Mouse (Mus musculus): ENCODE measurements at regions not wholly inside any gene's neighbourhood (a gene's known extent, or its start where the extent isn't known, plus 50 kb on each side); places are given as distances from the start of the nearest gene placed in this dataset.

DNA sequence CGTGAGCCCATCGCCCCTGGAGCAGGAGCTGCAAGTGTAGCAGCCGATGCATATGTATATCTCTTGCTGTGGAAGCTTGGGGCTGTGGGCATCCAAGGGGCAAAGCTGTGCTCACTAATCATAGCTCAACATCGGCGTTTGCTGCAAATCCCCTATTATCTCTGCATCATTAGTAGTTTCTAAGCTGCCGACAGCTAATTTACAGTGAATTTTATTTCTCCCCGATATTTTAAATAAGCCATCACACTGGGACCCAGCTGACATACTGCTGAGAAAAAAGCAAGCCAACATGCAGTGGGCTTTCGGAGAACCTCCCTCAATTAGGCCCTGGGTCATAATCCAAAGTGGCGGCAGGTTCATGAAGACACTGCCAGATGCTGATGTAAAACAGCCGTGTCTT lies 313.3 kb upstream of the Eef2kmt start:
- 84% methylated on average over 10 of the region's 10 CpGs for WGBS
- Histone ChIP-seq H3K36me3 (replicated peaks) (no peaks in the 10 kb centered on the region), H3K9me3 (no peaks in the 10 kb centered on the region)

DNA sequence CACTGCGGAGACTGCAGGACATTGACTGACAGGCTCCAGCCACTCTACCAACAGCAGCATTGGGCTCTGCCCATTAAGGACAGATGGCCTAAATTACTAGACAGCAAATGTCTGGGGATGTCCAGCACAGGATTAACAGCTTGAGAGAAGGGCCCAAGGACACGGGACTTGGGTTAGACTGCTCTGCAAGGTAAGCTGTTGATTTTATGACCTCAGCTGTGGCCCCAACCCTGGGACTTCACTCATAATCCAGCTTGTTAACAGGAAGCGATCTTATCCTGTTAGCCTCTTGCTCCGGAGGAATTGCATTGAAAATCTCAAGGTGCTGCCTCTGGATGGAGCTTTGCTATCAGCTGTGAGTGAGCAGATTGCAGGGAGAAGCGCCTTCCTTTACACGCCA lies 293.2 kb upstream of the Eef2kmt start:
- WGBS = 67% methylated on average over 6 of the region's 6 CpGs
- no peak overlapping the region for H3K27ac ChIP-seq
- no peak for DNase-seq (ENCODE audit: extremely low spot score, low spot score)

More for the DNA sequence above, 313.3 kb upstream of the Eef2kmt start:
- H3K27me3 ChIP-seq (ENCODE audit: poor library complexity, severe bottlenecking) = no peaks in the 10 kb centered on the region; the same call in 1 of the 2 replicates
- H3K27ac ChIP-seq = no peak overlapping the region
- no peak for DNase-seq (ENCODE audit: extremely low spot score, low spot score)
- no peak overlapping the region for H3K4me3 ChIP-seq
- peaks cover 26% of the 10 kb centered on the region for H3K4me1 ChIP-seq

DNA sequence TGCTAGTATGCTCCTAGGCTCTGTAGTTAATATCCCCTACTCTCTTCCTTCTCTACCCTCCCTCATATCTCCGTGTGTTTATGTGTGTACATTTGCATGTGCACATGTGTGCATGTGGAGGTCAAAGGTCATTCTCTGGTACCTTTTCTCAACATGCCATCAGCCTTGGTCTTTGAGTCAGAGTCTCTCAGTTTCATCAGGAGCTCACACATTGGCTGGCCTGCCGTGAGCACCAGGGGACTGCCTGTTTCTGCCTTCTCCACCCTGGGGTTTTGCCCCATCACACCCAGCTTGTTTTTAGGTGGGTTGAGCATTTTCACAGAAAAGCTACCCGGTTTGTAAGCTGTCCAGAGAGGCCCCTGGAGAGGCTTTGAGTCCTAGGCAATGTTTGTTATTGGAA lies 292.8 kb upstream of the Eef2kmt start:
- Histone ChIP-seq H3K4me3 (no peak overlapping the region), H3K36me3 (replicated peaks) (no peaks in the 10 kb centered on the region), H3K27ac (no peak overlapping the region), H3K9me3 (no peaks in the 10 kb centered on the region), H3K27me3 (ENCODE audit: poor library complexity, severe bottlenecking) (no peaks in the 10 kb centered on the region), H3K4me1 (peaks cover 12% of the 10 kb centered on the region)
- WGBS = 80% methylated on average over 3 of the region's 3 CpGs
- no peak for DNase-seq (ENCODE audit: extremely low spot score, low spot score)

More for the DNA sequence above, 293.2 kb upstream of the Eef2kmt start:
- no peaks in the 10 kb centered on the region for H3K9me3 ChIP-seq
- no peaks in the 10 kb centered on the region for H3K27me3 ChIP-seq (ENCODE audit: poor library complexity, severe bottlenecking)
- H3K4me3 ChIP-seq = no peak overlapping the region
- peaks cover 12% of the 10 kb centered on the region for H3K4me1 ChIP-seq
- no peaks in the 10 kb centered on the region for H3K36me3 ChIP-seq (replicated peaks)

DNA sequence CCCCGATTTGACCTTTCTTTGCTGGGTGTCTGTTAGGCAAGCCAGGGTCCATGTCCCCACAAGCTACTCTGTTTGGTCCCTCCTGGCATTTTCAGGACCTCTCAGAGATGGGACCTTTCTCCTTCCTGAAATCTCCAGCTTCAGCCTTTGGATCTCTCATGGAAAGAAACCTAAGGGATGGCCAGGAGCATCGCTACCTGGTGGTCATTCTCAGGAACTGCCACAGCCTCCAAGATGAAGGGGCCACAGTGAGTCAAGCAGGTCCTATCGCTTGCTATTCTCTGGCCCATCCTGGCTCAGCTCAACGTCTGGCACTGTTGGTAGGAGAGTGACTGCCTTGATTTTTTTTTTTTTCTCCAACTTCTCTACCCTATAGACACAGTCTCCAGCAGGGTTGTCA lies 291.0 kb upstream of the Eef2kmt start:
- 44% methylated on average over 4 of the region's 4 CpGs for WGBS
- Histone ChIP-seq H3K9me3 (no peaks in the 10 kb centered on the region), H3K4me3 (no peak overlapping the region), H3K36me3 (replicated peaks) (no peaks in the 10 kb centered on the region), H3K27me3 (ENCODE audit: poor library complexity, severe bottlenecking) (no peaks in the 10 kb centered on the region), H3K4me1 (peaks cover 12% of the 10 kb centered on the region), H3K27ac (no peak overlapping the region)
- DNase-seq (ENCODE audit: extremely low spot score, low spot score) = no peak

DNA sequence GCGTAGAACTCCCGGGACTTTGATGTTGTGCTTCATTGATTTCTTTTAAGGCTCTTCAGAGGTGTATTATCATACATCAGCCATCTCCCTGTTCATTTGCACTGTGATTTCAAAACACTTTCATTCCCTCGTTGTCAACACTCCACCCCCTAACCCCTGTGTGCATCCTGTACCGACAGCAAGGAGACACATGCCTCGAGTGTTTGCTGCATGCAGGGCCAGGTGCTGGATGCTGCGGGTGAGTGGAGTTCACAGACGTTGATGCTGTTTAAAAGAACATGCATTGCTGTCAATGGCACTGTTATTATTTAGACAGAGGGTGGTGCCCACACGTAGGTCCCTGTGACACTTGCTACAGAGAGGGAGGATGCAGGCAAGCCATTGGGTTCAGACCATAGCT lies 290.0 kb upstream of the Eef2kmt start:
- Histone ChIP-seq H3K36me3 (replicated peaks) (no peaks in the 10 kb centered on the region), H3K4me3 (no peak overlapping the region), H3K9me3 (no peaks in the 10 kb centered on the region), H3K4me1 (peaks cover 12% of the 10 kb centered on the region), H3K27ac (no peak overlapping the region), H3K27me3 (ENCODE audit: poor library complexity, severe bottlenecking) (no peaks in the 10 kb centered on the region)
- no peak for DNase-seq (ENCODE audit: extremely low spot score, low spot score)
- WGBS = 71% methylated on average over 8 of the region's 8 CpGs

DNA sequence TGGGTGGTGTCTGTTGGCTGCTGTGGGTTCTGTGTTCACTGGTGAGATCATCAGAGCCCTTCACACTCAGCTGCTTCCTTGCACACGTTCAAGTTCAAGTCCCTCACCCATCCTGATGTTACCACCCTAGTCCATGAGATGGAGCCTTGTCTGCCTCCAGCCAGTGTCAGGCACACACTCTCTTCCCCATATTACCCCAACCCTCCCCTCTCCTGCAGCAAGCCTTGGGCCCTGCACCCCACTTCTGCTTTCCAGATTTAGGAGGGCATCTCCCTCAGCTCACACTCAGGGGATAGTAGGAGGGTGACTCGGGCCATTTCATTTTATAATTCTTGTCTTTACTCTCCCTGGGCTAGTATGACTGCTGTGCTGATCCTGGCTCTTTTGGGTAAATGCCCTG lies 288.7 kb upstream of the Eef2kmt start:
- H3K9me3 ChIP-seq = no peaks in the 10 kb centered on the region
- WGBS = 79% methylated on average over 2 of the region's 2 CpGs
- DNase-seq (ENCODE audit: extremely low spot score, low spot score) = no peak
- no peaks in the 10 kb centered on the region for H3K36me3 ChIP-seq (replicated peaks)
- H3K27ac ChIP-seq = no peak overlapping the region
- no peak overlapping the region for H3K4me3 ChIP-seq
- H3K27me3 ChIP-seq (ENCODE audit: poor library complexity, severe bottlenecking) = no peaks in the 10 kb centered on the region
- peaks cover 12% of the 10 kb centered on the region for H3K4me1 ChIP-seq

DNA sequence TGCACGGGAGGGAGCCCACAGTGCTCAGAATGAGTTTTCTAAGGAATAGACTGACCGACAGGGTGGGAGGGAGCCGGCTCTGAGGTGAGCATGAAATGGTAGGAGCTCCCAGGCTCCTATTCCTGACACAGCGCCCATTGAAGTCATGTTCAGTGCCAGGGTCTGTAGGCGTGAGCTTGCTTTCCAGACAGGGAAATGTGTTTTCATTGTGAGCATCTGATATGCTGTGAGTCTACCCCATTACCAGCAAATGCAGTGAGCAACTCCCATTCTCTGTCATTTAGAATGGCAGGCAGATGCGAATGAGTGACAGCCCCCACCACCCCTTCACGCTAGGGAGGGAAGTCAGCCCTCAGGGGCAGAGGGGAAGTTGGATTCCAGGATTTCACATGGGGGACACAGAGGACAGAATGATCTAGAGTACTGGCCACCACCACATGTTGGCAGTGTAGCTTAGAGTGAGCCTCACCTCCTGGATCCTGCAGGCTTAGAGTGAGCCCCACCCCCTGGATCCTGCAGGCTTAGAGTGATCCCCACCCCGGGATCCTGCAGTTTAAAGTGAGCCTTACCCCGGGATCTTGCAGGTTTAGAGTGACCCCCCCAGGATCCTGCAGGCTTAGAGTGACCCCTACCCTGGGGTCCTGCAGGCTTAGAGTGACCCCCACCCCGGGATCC lies 283.2 kb upstream of the Eef2kmt start:
- 58% methylated on average over 10 of the region's 10 CpGs for WGBS
- H3K27ac ChIP-seq = no peak overlapping the region
- H3K9me3 ChIP-seq = no peaks in the 10 kb centered on the region
- peaks cover 26% of the 10 kb centered on the region for H3K27me3 ChIP-seq (ENCODE audit: poor library complexity, severe bottlenecking)
- DNase-seq (ENCODE audit: extremely low spot score, low spot score) = no peak
- H3K4me3 ChIP-seq = no peak overlapping the region
- H3K4me1 ChIP-seq = peaks cover 25% of the 10 kb centered on the region
- no peaks in the 10 kb centered on the region for H3K36me3 ChIP-seq (replicated peaks)

DNA sequence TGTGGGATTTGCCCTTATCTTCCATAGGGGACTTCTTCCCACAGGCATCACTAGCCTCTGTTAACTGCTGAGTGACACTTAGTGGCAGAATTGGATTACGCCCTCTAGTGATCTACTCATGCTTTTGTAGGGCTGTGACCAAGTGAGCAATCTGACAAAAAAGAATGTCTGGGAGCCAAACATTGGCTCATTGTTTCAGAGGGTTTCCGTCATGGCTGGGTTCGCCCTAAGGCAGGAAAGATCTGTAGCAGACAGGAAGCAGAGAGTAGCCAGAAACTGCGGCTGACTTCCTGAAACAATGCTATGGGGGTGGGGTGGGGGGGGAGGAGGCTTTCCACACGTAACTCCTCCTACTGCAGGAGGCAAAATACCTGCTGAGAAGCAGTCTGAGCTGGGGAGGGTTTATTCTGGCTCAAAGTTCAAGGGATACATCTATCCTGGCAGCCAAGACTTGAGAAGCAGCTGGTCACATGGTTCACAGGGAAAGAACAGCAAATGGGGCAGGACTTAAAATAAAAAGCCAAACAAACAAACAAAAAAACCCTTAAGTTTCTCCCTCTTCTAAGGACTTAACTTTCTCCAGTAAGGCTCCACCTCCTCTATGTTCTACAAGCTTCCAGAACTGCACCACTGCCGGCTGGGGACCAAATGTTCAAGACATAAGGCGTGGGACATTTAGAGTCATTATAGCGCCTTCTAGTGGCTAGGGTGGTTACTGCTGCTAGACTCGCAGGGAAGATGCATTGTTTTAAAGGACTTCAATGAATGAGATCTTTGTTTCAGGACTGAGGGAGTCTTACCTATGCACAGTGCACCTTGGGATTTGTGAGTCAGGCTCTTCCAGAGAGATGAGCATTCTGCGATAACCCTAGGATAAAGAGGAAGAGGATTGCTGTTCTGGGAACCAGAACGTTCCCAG lies 281.8 kb upstream of the Eef2kmt start:
- Histone ChIP-seq H3K4me3 (no peak overlapping the region), H3K27me3 (ENCODE audit: poor library complexity, severe bottlenecking) (peaks cover 26% of the 10 kb centered on the region), H3K9me3 (no peaks in the 10 kb centered on the region), H3K4me1 (peaks cover 25% of the 10 kb centered on the region), H3K27ac (no peak overlapping the region), H3K36me3 (replicated peaks) (no peaks in the 10 kb centered on the region)
- WGBS = 43% methylated on average over 11 of the region's 11 CpGs
- DNase-seq (ENCODE audit: extremely low spot score, low spot score) = peak; percentile 27

DNA sequence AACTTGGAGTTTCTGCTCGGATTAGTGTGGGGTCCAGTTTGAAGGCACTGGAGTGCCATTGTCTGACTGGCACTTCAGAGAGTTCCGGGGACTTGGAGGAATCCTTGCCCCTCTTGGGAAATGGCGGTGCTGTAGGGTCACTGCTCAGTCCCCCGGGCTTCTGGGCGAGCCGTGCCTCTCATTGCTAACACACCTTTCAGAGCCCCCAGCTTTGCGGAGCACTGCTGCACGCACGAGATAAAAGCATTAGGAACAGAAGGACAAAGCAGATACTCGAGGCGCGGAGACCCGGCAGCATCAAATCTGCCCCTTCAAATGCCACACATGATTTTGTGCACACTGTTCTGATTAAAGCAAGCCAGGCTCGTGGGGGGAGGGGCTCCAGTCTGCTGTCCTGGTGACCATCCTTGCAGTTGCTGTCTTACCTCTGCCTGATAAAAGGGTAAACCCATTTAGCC lies 280.8 kb upstream of the Eef2kmt start:
- WGBS = 21% methylated on average over 14 of the region's 14 CpGs
- Histone ChIP-seq H3K9me3 (no peaks in the 10 kb centered on the region), H3K4me3 (peak overlapping the region; percentile 27; the same call in 1 of the 2 replicates), H3K4me1 (peaks cover 25% of the 10 kb centered on the region), H3K27ac (peak overlapping the region; percentile 63), H3K27me3 (ENCODE audit: poor library complexity, severe bottlenecking) (peaks cover 26% of the 10 kb centered on the region), H3K36me3 (replicated peaks) (no peaks in the 10 kb centered on the region)
- DNase-seq (ENCODE audit: extremely low spot score, low spot score) = no peak

DNA sequence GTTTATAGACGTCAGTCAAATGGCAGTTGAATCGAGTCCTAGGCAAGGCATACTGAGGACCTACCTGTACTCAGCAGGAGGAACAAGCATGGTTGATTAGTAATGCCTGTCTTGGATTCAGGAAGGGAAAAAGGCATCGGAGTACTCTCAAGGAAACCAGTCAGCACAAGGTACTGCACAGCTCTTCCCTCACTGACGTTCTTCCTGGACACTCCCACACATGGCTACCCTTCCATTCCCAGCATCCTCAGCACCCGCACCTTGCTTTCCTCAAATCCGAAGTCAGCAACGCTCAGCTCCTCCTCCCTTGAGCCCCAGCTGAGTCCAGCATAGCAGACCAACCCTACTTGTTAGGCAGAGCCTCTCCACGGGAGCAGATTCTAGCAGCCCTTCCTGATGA lies 279.6 kb upstream of the Eef2kmt start:
- no peaks in the 10 kb centered on the region for H3K36me3 ChIP-seq (replicated peaks)
- H3K27me3 ChIP-seq (ENCODE audit: poor library complexity, severe bottlenecking) = peaks cover 26% of the 10 kb centered on the region
- no peaks in the 10 kb centered on the region for H3K9me3 ChIP-seq
- 59% methylated on average over 8 of the region's 8 CpGs for WGBS
- DNase-seq (ENCODE audit: extremely low spot score, low spot score) = no peak
- H3K4me1 ChIP-seq = peaks cover 25% of the 10 kb centered on the region
- no peak overlapping the region for H3K27ac ChIP-seq
- H3K4me3 ChIP-seq = no peak overlapping the region

DNA sequence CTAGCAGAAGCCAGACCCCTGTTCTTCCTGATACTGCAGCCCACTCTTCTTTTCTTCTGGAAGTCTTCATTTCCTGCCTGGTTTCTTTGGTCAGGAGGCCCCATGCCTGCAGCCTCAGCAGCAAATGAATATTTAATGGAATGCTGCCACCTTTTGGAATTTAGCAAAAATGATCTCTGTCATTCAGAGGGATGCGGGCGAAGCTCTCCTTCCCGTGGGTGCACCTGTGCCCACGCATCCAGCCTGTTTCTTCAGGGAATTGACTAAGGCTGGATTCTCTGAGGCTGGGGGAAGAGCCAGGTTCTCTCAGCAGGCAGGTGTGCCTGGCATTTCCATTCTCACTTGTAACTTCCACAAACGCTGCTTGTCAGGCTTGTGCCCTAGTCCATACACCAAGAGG lies 279.1 kb upstream of the Eef2kmt start:
- H3K9me3 ChIP-seq = no peaks in the 10 kb centered on the region
- H3K4me3 ChIP-seq = no peak overlapping the region
- no peak overlapping the region for H3K27ac ChIP-seq
- peaks cover 25% of the 10 kb centered on the region for H3K4me1 ChIP-seq
- DNase-seq (ENCODE audit: extremely low spot score, low spot score) = no peak
- no peaks in the 10 kb centered on the region for H3K36me3 ChIP-seq (replicated peaks)
- WGBS = 76% methylated on average over 5 of the region's 5 CpGs
- H3K27me3 ChIP-seq (ENCODE audit: poor library complexity, severe bottlenecking) = peaks cover 26% of the 10 kb centered on the region

DNA sequence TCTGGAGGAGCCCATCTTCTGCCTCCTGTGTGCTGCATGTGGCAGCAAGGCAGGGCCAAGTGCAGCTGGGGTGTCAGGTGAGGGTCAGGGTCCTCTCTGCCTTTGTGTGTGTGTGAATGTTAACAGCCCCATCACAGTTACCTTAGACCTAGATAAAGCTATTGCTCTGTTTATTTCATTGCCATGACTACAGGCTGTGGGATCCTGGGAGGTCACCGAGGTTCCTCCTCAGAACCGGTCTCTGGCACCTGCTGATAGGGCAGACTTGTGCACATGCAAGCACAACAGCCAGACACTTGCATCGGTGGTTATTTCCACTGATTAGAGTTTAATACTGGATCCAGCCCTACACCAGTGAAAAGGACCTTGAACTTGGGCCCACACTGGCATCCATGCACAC lies 278.6 kb upstream of the Eef2kmt start:
- Histone ChIP-seq H3K36me3 (replicated peaks) (no peaks in the 10 kb centered on the region), H3K4me3 (no peak overlapping the region), H3K4me1 (peaks cover 25% of the 10 kb centered on the region), H3K9me3 (no peaks in the 10 kb centered on the region), H3K27me3 (ENCODE audit: poor library complexity, severe bottlenecking) (peaks cover 26% of the 10 kb centered on the region), H3K27ac (no peak overlapping the region)
- no peak for DNase-seq (ENCODE audit: extremely low spot score, low spot score)
- 88% methylated on average over 3 of the region's 3 CpGs for WGBS

DNA sequence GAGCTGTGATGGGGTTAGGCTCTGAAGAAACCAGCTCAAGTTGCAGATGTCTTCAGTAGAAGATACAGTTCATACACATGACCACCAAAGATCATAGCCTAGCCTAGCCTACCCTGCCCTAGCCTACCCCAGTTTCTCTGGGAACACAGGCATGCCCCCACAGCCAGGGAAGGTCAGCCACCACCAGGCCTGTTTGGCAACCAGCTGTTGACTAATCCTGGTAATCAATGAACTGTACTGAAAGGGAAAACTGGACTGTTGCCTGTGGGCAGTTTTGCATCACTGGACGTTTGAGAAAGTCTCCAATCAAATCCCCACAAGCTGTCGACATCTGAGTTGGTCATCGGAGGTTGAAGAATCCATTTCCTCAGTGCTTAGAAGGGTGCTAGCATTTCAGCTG lies 276.5 kb upstream of the Eef2kmt start:
- Histone ChIP-seq H3K27me3 (ENCODE audit: poor library complexity, severe bottlenecking) (peaks cover 23% of the 10 kb centered on the region), H3K27ac (no peak overlapping the region), H3K4me3 (no peak overlapping the region), H3K4me1 (peaks cover 22% of the 10 kb centered on the region), H3K9me3 (no peaks in the 10 kb centered on the region), H3K36me3 (replicated peaks) (no peaks in the 10 kb centered on the region)
- WGBS = 83% methylated on average over 3 of the region's 3 CpGs
- no peak for DNase-seq (ENCODE audit: extremely low spot score, low spot score)
